Mouse (Mus musculus): ENCODE data around the gene Cpm.

DNA sequence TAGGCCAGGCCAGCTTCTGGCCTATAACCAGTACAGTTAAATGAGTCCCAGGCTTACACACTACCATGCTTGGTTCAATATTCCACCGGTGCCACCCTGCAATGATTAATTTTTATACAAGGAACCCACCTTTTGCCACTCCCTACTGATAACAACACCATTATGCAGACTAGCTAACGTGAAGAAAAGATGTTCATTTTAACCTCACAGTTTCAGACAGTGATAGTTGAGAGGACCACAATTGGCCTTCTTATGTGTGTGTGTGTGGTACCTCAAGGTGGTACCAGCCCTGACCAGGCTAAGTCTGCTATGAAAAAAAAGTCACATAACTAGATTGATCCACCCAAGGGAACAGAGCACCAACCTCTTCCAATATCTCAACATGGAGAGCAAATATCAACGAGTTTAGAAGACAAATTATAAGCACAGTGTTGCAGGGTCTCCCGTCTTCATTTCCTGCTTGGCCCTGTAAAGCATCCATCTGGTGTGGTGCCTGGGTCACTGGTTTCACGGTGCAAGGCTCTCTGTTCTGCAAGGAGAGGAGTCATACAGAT lies 32.5 kb upstream of the Cpm start:
- TF ChIP-seq CTCF (IDR thresholded peaks at IDR 0.05; ENCODE audit: low read depth, low read length): no peak
- no peak for TF ChIP-seq POLR2A (IDR thresholded peaks at IDR 0.05; ENCODE audit: extremely low read depth, insufficient read depth, low read length)

Data from liver, adult 2 months (tissue).